Mouse (Mus musculus) kidney, adult 2 months (tissue): ENCODE measurements at regions not wholly inside any gene's neighbourhood (a gene's known extent, or its start where the extent isn't known, plus 50 kb on each side); places are given as distances from the start of the nearest gene placed in this dataset.

Experiments used
- CTCF ChIP-seq: fragments of 200-500 bp; conservative IDR thresholded peaks from 2 replicates; pipeline ENCODE4 v1.5.1; 2011; ENCODE audit warnings: low read depth, mild to moderate bottlenecking, control low read depth, low read length, moderate library complexity, mixed read lengths; ENCODE audit not compliant: insufficient read depth, insufficient read length
- POLR2A ChIP-seq: fragments of 200-500 bp; IDR thresholded peaks from one replicate; pipeline ENCODE4 v1.6.1; 2011; ENCODE audit warnings: low read depth, low read length, control low read depth

GRCm38 (mm10) chr9:58438071-58438858, 50.1 kb upstream of the Insyn1 start:
- TF ChIP-seq CTCF (no peak), POLR2A (no peak)
